Mouse (Mus musculus): ENCODE measurements around the gene Gm17581.
A peak's percentile ranks its signal among the peaks of the same experiment; 100 is the strongest.

GRCm38 (mm10) chr2:155696091-155696558 lies 39.5 kb downstream of the Gm17581 start:
- peak; percentile 87 for TF ChIP-seq CTCF (IDR thresholded peaks at IDR 0.05; ENCODE audit: low read depth)
- no peak for TF ChIP-seq EP300 (IDR thresholded peaks at IDR 0.05; ENCODE audit: low read depth)

Measured in heart, postnatal 0 days (tissue).